Mouse (Mus musculus): Measurements from ENCODE around the gene Katnbl1.

The Katnbl1 gene

DNA sequence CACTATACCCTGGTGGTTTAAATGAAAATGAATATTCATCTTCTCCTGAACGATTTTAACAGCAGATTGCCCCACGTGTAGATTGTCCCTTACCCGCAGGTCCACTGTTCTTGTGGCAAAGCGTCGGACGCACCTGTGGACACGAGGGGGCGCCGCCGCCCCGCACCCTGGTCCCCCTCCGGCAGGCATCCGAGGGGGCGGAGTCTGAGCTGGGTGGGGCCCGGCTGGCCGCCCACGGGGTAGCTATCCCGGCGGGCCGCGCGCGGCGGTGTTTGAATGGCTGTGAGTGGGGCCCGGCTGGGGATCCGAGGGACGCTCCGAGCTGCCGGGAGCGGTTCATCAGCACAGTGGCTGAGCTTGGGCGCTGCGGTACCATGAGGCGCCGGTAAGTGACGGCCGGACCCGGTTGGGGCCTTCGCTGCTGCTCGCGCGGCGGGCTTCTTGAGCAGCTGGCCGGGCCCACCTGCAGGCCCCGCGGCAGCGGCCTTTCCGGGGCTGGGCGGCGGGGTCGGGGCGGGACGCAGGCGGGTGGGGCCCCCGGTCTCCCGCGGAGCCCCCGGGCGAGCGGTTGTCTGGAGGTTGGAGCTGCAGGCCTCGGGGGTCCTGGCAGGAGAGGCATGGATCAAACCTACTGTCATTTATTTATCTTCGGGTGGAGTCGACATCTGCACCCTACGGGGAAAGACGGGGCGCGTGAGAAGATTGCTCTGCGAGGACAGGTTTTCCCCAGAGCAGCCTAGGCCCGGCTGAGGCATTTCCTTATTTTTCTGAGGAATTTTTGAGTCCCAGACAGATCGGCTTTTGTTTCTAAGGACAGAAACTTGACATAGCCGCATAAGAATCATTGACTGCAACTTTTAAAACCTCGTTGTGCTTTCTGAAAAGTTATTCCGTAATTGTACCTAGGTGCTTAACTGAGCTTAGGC is at the start of gene Katnbl1:
Gene Katnbl1, plus strand, starts transcription at position 239 of the 926 bp plus-strand sequence.
- DNase-seq (ENCODE audit: low read depth, low spot score), result peak; percentile 91

DNA sequence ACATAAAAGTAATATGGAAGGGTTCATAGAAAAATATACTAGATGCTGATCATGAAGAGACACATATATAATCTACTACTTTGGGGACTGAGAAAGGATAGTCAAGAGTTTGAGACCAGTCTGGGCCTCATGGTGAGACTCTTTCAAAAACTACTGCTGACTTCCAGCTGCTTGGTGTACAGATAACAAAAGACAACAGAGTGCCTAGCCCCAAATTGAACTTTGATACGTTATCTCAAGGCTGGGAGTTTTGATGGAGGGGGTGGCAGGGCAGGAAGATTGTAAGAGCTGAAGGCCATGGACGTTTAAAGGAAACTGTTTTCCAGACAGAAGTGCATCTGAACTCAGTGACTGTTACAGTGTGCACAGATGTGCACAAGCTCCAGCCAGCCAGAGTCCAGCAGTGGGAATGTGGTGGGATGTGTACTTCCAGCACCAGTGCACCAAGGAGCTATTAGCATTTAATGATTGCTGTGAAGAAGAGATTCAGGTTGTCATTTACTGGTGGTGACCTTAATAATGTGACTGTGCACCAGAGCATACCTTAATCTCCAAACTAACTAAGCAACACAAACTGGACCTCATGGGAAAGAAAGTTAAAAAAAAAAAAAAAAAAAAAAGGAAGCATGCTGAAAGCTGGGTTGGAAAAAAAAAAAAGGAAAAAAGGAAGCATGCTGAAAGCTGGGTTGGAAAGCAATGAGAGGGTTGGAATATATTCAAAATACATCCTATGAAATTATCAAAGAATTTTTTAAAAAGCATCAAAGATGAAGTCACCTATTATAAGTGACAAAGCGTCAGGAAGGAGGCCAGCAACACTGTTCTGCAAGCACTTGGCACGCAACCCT is 46.7 kb upstream of the Katnbl1 start:
- DNase-seq (ENCODE audit: low read depth, low spot score), result no peak

DNA sequence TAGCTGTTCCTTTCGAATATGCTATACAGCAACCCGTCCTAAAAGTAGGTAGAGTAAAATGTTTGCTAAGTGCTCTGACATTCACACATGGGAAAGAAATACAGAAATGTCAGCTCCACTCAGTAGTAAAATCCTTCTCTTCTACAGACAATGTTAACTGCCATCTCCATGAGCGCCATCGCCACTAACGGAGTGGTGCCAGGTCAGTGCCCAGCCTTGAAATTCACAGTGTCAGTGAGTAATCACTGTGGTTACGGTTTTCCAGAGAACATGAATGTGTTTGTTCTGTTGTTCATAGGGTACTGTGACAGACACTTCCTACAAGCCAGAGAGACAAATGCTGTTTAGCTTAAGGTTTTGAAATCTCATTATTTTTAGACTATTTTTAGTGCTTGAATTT is 41.8 kb upstream of the Katnbl1 start:
- no peak for DNase-seq (ENCODE audit: low read depth, low spot score)

DNA sequence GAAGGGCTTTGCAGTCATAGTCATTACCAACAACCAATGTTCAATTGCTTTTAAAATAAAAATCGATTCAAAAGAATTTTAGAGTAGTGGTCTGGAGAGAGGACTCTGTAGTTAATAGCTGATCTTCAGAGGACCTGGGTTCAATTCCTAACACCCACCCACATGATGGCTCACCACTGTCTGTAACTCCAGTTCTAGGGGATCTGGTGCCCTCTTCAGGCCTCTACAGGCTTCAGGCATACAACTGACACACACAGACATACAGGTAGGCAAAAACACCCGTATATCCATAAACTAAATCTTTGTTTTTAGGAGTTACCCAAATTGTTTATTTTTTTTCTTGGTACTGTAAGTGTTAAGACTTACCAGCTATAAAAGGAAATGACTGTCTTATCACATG is 39.3 kb upstream of the Katnbl1 start:
- no peak for DNase-seq (ENCODE audit: low read depth, low spot score)

GRCm38 (mm10) chr2:112341117-112341516 is 37.9 kb upstream of the Katnbl1 start:
- DNase-seq (ENCODE audit: low read depth, low spot score), result no peak

DNA sequence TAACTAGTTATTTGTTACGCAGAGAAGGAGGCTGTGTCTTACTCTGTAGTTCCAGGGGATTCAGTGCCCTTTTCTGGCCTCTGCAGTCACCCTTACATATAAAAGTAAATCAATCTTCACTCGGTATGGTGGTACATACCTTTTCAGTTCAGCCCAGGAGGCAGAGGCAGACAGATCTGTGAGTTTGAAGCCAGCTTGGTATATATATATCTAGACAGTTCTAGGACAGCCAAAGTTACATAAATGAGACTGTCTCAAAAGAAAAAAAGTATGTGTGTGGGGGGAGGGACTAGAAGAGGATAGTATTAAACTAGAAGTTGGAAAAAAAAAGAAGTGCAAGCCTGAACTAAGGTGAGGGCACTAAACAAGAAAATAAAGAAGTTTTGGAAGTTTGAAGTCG is 30.8 kb upstream of the Katnbl1 start:
- no peak for DNase-seq (ENCODE audit: low read depth, low spot score)

GRCm38 (mm10) chr2:112353685-112354455 is 25.1 kb upstream of the Katnbl1 start:
- DNase-seq (ENCODE audit: low read depth, low spot score), result no peak

DNA sequence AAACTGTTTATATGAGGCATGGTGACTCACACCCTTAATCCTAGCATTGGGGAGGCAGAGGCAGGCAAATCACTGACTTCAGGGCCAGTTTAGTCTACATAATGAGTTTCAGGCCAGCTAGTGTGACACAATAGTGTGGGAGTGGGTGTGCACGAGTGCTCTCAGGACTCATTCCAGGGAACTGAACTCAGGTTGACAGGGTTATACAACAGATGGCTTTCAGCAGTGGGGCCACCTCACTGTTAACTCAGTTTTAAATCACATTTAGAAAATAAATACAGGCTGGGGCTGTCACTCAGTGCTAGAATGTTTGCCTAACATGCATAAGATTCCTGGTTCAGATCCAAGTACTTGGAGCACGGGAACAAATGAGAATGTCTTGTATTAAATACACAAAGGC is 19.4 kb upstream of the Katnbl1 start:
- no peak for DNase-seq (ENCODE audit: low read depth, low spot score)

GRCm38 (mm10) chr2:112360012-112360780 is 18.8 kb upstream of the Katnbl1 start:
- DNase-seq (ENCODE audit: low read depth, low spot score), result no peak

DNA sequence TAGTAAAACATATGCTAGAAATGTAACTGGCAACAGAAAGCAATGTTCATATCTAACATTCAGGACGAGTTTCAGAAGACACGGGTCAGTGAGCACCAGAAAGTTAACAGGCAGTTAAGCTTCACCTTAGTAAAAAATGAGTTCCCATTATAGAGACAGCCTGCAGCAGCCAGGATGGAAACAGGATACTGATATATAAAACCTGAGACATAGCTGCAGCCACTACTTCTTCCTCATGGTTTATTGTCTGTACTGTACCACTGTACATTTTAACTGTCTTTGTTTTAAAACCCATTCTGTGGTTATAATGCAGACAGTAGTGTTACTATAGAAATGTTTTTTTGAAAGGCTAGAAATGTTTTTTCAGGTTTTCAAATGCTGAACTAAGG is 18.2 kb upstream of the Katnbl1 start:
- no peak for DNase-seq (ENCODE audit: low read depth, low spot score)

DNA sequence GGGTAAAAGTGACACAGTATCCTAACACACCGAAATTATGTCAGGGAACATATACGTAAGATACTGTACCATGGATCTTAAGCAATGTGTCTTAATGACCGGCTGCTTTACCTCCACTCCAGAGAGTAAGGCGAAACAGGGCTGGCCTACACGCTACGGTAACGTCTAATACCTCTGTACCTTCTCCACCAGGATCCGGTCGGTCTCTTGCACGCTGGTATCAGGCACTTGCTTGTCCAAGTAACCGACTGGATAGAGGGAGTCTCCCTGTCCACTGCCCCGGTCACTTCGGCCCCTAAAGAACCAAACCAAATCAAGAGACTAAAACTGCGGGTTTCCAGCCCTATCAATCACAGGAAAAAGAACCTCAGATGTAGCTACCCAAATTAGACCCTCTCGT is 11.8 kb upstream of the Katnbl1 start:
- no peak for DNase-seq (ENCODE audit: low read depth, low spot score)

DNA sequence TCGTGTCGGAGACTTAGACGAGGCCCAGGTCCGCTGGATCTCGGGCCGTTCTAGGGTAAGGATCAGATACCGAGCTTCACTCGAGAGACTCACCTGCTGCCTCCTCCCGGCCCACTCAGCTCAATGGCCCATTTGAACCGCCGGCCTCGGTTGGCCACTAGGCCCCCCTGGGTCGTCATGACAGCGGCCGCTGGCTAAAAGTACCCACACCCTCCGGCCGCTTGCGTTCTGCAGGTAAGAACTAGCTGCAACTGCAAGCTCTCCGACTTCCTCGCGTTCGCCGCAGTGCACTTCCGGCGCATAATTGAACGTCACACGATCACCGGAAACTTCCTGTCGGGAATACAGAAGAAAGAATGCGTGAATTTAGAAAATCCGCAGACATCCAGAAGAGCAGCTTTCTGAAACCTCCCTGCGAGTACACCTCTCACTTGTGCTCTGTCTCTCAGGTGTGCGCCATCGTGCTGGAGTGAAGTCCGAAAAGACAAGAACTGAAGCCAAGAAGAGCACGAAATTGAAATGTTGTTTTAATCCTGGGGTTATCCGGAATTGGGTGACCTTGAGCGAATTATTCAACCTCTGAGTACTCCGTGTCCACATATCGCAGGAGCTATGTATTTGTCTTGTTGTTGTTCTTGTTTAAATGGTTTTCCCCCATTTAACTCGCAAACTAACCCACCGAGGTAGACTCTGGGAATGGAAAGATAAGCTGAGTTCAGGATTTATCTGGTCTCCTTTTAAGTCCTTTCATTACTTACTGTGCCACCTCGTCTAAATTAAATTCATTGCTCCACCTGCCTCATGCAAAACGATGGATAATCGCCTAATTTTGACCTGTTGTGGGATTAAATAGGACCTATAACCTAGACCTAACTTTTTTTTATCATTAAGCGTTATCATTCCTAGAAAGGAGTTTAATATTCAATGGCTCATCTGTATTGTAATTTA is 11.0 kb upstream of the Katnbl1 start, which contains the start of gene Emc4:
Gene Emc4, minus strand, starts transcription at position 302 of the 948 bp plus-strand sequence.
- DNase-seq (ENCODE audit: low read depth, low spot score), result peak; percentile 74

DNA sequence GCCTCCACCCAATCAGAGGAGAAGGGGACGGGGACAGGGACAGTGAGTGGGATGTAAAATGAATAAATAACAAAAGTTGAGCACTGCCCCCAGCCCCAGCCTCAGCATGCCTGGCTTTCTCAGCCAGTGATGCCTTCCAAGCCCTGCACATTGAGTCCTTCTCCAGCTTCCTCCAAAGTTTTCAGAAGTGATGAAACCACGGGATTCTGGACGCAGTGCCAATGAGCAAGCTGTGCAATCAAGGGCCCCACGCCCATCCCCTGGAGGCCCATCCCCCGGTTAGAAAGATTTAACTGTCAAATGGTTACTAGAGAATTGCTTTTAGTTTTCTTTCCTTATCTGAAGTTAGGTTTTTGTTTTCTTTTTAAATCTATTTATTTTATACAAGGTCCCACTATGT is 9.1 kb upstream of the Katnbl1 start:
- DNase-seq (ENCODE audit: low read depth, low spot score), result no peak

DNA sequence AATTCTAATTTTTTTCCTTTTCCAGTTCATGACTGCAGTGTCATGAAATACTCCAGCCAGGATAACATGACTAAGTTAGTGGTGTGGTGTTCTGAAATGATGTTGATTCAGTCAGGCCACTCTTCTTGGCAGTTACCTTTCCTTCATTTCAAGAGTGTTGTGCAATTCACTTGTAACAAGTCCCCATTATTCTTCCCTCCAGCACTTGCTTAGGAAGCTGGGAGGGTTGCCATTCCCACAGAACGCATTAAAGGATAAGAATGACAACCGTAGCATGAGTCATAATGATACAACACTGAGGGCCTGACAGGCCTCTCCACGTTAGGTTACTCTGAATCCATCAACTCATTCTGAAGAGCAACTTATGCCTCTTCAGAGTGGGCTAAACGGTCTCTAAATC is 5.9 kb upstream of the Katnbl1 start:
- DNase-seq (ENCODE audit: low read depth, low spot score), result no peak

- no peak for DNase-seq (ENCODE audit: low read depth, low spot score)
These were observed 4.4 kb upstream of the Katnbl1 start for GRCm38 (mm10) chr2:112374610-112375009.

DNA sequence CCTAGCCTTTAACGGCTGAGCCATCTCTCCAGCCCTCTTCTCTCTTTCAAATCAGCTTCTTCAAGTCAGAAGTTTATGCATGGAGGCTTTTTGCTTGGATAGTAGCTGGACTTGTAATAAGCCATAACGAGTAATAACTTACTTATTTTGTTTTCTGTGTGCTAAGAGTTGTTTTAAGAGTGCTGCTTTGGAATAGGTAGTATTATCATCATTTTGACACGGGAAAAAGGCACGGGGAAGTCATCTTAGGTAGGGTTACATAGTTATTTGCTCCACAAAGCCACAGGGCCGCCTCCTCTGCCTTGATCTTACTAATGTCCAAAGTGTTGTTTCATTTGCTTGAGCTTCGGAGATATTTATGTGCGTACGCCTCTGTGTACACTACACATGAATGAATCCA is 1.1 kb downstream of the Katnbl1 start:
- DNase-seq (ENCODE audit: low read depth, low spot score), result peak; percentile 8

GRCm38 (mm10) chr2:112381219-112381618 is 2.2 kb downstream of the Katnbl1 start:
- DNase-seq (ENCODE audit: low read depth, low spot score), result no peak

DNA sequence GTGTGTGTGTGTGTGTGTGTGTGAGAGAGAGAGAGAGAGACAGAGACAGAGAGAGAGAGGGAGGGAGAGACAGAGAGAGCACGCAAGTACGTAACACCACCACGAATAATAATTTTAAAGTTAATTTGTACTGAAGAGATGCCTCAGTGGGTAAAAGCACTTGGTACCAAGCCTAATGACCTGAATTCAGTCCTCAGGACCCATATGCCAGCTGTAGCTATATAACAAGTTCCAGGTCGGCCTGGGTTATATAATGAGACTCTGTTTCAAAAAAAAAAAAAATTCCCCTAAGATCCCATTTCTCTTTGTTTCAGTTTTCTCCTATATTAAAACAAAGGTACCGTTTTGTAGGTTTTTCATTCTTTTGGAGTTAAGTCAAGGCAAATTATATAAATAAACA is 11.8 kb downstream of the Katnbl1 start:
- no peak for DNase-seq (ENCODE audit: low read depth, low spot score)

DNA sequence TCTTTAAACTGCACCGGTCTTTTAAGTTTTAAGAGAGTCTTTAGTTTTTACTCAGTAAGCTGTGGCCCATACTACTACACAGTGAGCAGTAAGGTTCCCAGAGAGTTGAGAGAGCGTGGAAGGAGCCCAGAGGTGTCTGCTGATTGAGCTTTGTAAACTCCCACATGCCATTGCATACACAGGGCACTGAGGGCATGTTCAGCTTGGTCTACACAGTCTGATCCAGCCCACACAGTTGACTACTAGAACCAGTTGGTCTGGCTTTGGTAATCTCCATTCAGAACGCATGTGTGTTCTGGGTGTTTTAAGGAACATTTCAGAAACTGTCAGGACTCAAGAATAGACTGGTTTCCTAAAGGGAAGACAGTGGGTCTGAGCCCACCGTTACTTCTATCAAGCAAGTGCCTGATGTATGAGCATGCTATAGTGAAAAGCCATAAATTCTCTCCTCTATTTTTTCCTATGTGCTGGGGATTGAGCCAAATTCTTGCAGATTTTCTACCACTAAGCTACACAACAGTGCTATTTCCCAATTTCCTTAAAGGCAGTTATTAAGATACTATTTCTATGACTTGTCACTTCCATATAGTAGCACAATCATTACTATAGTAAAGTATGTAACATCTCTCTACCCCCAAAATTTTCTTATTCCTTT is 12.5 kb downstream of the Katnbl1 start:
- DNase-seq (ENCODE audit: low read depth, low spot score), result no peak
